Mouse (Mus musculus): Measurements from ENCODE around the gene Cdh10. TPM values are rescaled to one million over a fixed set of nuclear protein-coding genes. Genes with fewer than 3 reads are reported as not detected.

The Cdh10 gene
- polyA plus RNA-seq, 1 experiment from 2014 or later: 9.7 TPM

GRCm38 (mm10) chr15:18881467-18881866 is 62.7 kb downstream of the Cdh10 start:
- 75% methylated on average over 5 of the region's 5 CpGs for WGBS
- H3K9me3 ChIP-seq (replicated peaks): no peaks in the 10 kb centered on the region
- no peaks in the 10 kb centered on the region for H3K36me3 ChIP-seq
- no peak for ATAC-seq (ENCODE audit: low FRiP score)
- H3K4me3 ChIP-seq: no peak overlapping the region
- no peak overlapping the region for H3K27ac ChIP-seq
- H3K9ac ChIP-seq: no peak overlapping the region
- no peaks in the 10 kb centered on the region for H3K4me1 ChIP-seq
- H3K4me2 ChIP-seq (replicated peaks): no peak overlapping the region
- H3K27me3 ChIP-seq: no peaks in the 10 kb centered on the region

GRCm38 (mm10) chr15:18886673-18887072 is 67.9 kb downstream of the Cdh10 start:
- H3K27ac ChIP-seq: no peak overlapping the region
- no peaks in the 10 kb centered on the region for H3K4me1 ChIP-seq
- no peaks in the 10 kb centered on the region for H3K36me3 ChIP-seq
- no peaks in the 10 kb centered on the region for H3K27me3 ChIP-seq
- no peak overlapping the region for H3K4me3 ChIP-seq
- no peak overlapping the region for H3K9ac ChIP-seq
- no peaks in the 10 kb centered on the region for H3K9me3 ChIP-seq (replicated peaks)
- no peak for ATAC-seq (ENCODE audit: low FRiP score)
- 90% methylated on average over 2 of the region's 2 CpGs for WGBS
- H3K4me2 ChIP-seq (replicated peaks): no peak overlapping the region

- WGBS: 77% methylated on average over 2 of the region's 2 CpGs
- Histone ChIP-seq H3K36me3 (no peaks in the 10 kb centered on the region), H3K9ac (no peak overlapping the region)
These were observed 70.2 kb downstream of the Cdh10 start for GRCm38 (mm10) chr15:18888912-18889311.

GRCm38 (mm10) chr15:18890358-18890757 is 71.6 kb downstream of the Cdh10 start:
- no peak overlapping the region for H3K4me3 ChIP-seq
- H3K36me3 ChIP-seq: no peaks in the 10 kb centered on the region
- ATAC-seq (ENCODE audit: low FRiP score): no peak
- 87% methylated on average over 8 of the region's 8 CpGs for WGBS
- no peak overlapping the region for H3K9ac ChIP-seq
- H3K27ac ChIP-seq: no peak overlapping the region
- H3K27me3 ChIP-seq: no peaks in the 10 kb centered on the region
- no peaks in the 10 kb centered on the region for H3K9me3 ChIP-seq (replicated peaks)
- H3K4me2 ChIP-seq (replicated peaks): no peak overlapping the region
- no peaks in the 10 kb centered on the region for H3K4me1 ChIP-seq

More at GRCm38 (mm10) chr15:18888912-18889311, 70.2 kb downstream of the Cdh10 start:
- H3K27me3 ChIP-seq: no peaks in the 10 kb centered on the region
- H3K9me3 ChIP-seq (replicated peaks): no peaks in the 10 kb centered on the region
- ATAC-seq (ENCODE audit: low FRiP score): no peak
- no peak overlapping the region for H3K4me3 ChIP-seq
- H3K4me2 ChIP-seq (replicated peaks): no peak overlapping the region
- no peak overlapping the region for H3K27ac ChIP-seq
- no peaks in the 10 kb centered on the region for H3K4me1 ChIP-seq

GRCm38 (mm10) chr15:18900776-18901175 is 82.0 kb downstream of the Cdh10 start:
- H3K4me1 ChIP-seq: no peaks in the 10 kb centered on the region
- no peak overlapping the region for H3K4me2 ChIP-seq (replicated peaks)
- H3K27ac ChIP-seq: no peak overlapping the region
- ATAC-seq (ENCODE audit: low FRiP score): no peak
- H3K27me3 ChIP-seq: no peaks in the 10 kb centered on the region
- H3K36me3 ChIP-seq: no peaks in the 10 kb centered on the region
- H3K4me3 ChIP-seq: no peak overlapping the region
- no peak overlapping the region for H3K9ac ChIP-seq
- H3K9me3 ChIP-seq (replicated peaks): no peaks in the 10 kb centered on the region

GRCm38 (mm10) chr15:18904131-18904530 is 85.4 kb downstream of the Cdh10 start:
- H3K27ac ChIP-seq: no peak overlapping the region
- ATAC-seq (ENCODE audit: low FRiP score): no peak
- no peak overlapping the region for H3K4me3 ChIP-seq
- no peaks in the 10 kb centered on the region for H3K4me1 ChIP-seq
- no peak overlapping the region for H3K4me2 ChIP-seq (replicated peaks)
- no peaks in the 10 kb centered on the region for H3K36me3 ChIP-seq
- 88% methylated on average over 2 of the region's 2 CpGs for WGBS
- no peaks in the 10 kb centered on the region for H3K9me3 ChIP-seq (replicated peaks)
- H3K27me3 ChIP-seq: no peaks in the 10 kb centered on the region
- H3K9ac ChIP-seq: no peak overlapping the region

GRCm38 (mm10) chr15:18910612-18911011 is 91.9 kb downstream of the Cdh10 start:
- Histone ChIP-seq H3K4me1 (no peaks in the 10 kb centered on the region), H3K4me2 (replicated peaks) (no peak overlapping the region), H3K36me3 (no peaks in the 10 kb centered on the region), H3K27me3 (no peaks in the 10 kb centered on the region), H3K9ac (no peak overlapping the region), H3K4me3 (no peak overlapping the region), H3K9me3 (replicated peaks) (no peaks in the 10 kb centered on the region), H3K27ac (no peak overlapping the region)
- no peak for ATAC-seq (ENCODE audit: low FRiP score)
- 90% methylated on average over 4 of the region's 4 CpGs for WGBS

GRCm38 (mm10) chr15:18925392-18926117 is 106.8 kb downstream of the Cdh10 start:
- 98% methylated on average over 1 of the region's 1 CpGs for WGBS
- no peaks in the 10 kb centered on the region for H3K36me3 ChIP-seq
- no peaks in the 10 kb centered on the region for H3K9me3 ChIP-seq (replicated peaks)
- H3K27me3 ChIP-seq: no peaks in the 10 kb centered on the region
- no peak overlapping the region for H3K4me2 ChIP-seq (replicated peaks)
- no peak for ATAC-seq (ENCODE audit: low FRiP score)
- no peak overlapping the region for H3K9ac ChIP-seq
- H3K27ac ChIP-seq: no peak overlapping the region
- no peaks in the 10 kb centered on the region for H3K4me1 ChIP-seq
- H3K4me3 ChIP-seq: no peak overlapping the region

GRCm38 (mm10) chr15:18926964-18927363 is 108.2 kb downstream of the Cdh10 start:
- WGBS: 81% methylated on average over 2 of the region's 2 CpGs
- no peak for ATAC-seq (ENCODE audit: low FRiP score)
- no peaks in the 10 kb centered on the region for H3K27me3 ChIP-seq
- H3K9ac ChIP-seq: no peak overlapping the region
- H3K27ac ChIP-seq: no peak overlapping the region
- no peak overlapping the region for H3K4me2 ChIP-seq (replicated peaks)
- H3K4me1 ChIP-seq: no peaks in the 10 kb centered on the region
- H3K9me3 ChIP-seq (replicated peaks): no peaks in the 10 kb centered on the region
- H3K36me3 ChIP-seq: no peaks in the 10 kb centered on the region
- H3K4me3 ChIP-seq: no peak overlapping the region

- WGBS: 96% methylated on average over 3 of the region's 3 CpGs
- H3K9me3 ChIP-seq (replicated peaks): no peaks in the 10 kb centered on the region
These were observed 133.5 kb downstream of the Cdh10 start for GRCm38 (mm10) chr15:18952266-18952665.

GRCm38 (mm10) chr15:18975041-18975440 is 156.3 kb downstream of the Cdh10 start:
- Histone ChIP-seq H3K9me3 (replicated peaks) (no peaks in the 10 kb centered on the region), H3K4me1 (no peaks in the 10 kb centered on the region), H3K9ac (no peak overlapping the region), H3K4me3 (no peak overlapping the region), H3K27ac (no peak overlapping the region), H3K36me3 (no peaks in the 10 kb centered on the region), H3K27me3 (no peaks in the 10 kb centered on the region), H3K4me2 (replicated peaks) (no peak overlapping the region)
- 70% methylated on average over 5 of the region's 5 CpGs for WGBS
- ATAC-seq (ENCODE audit: low FRiP score): no peak

More at GRCm38 (mm10) chr15:18952266-18952665, 133.5 kb downstream of the Cdh10 start:
- Histone ChIP-seq H3K36me3 (no peaks in the 10 kb centered on the region), H3K4me2 (replicated peaks) (no peak overlapping the region), H3K9ac (no peak overlapping the region), H3K27ac (no peak overlapping the region), H3K4me1 (no peaks in the 10 kb centered on the region), H3K4me3 (no peak overlapping the region), H3K27me3 (no peaks in the 10 kb centered on the region)
- no peak for ATAC-seq (ENCODE audit: low FRiP score)

- Histone ChIP-seq H3K4me2 (replicated peaks) (no peak overlapping the region), H3K36me3 (no peaks in the 10 kb centered on the region), H3K4me3 (no peak overlapping the region), H3K4me1 (no peaks in the 10 kb centered on the region), H3K27ac (no peak overlapping the region), H3K9me3 (replicated peaks) (no peaks in the 10 kb centered on the region), H3K9ac (no peak overlapping the region), H3K27me3 (no peaks in the 10 kb centered on the region)
- 87% methylated on average over 3 of the region's 3 CpGs for WGBS
- no peak for ATAC-seq (ENCODE audit: low FRiP score)
These were observed 166.1 kb downstream of the Cdh10 start for GRCm38 (mm10) chr15:18984891-18985290.

GRCm38 (mm10) chr15:18987671-18988070 is 168.9 kb downstream of the Cdh10 start:
- ATAC-seq (ENCODE audit: low FRiP score): no peak
- no peaks in the 10 kb centered on the region for H3K36me3 ChIP-seq
- no peak overlapping the region for H3K4me3 ChIP-seq
- H3K27ac ChIP-seq: no peak overlapping the region
- H3K4me2 ChIP-seq (replicated peaks): no peak overlapping the region
- no peak overlapping the region for H3K9ac ChIP-seq
- no peaks in the 10 kb centered on the region for H3K27me3 ChIP-seq
- no peaks in the 10 kb centered on the region for H3K9me3 ChIP-seq (replicated peaks)
- H3K4me1 ChIP-seq: no peaks in the 10 kb centered on the region
- WGBS: 56% methylated on average over 1 of the region's 1 CpGs
